Comparison of ENCODE assay signal across 11 mouse cellular contexts in genomic region chr2:77176413-77176812, GRCm38 (mm10). TPM values are rescaled to one million over a fixed set of nuclear protein-coding genes. Genes with fewer than 3 reads are reported as not detected.
DNase-seq lines count a peak whose midpoint lies in the region; ATAC-seq and TF ChIP-seq lines count a peak whose summit lies in the region.
"Had no signal": no experiment of that assay in that cellular context is flagged by ENCODE, and none has a peak within 500 bp of the region (broad histone marks: within the 10 kb centered on the region; RNA-seq: fewer than 3 reads in every experiment).

No protein-coding gene starts in this region.

- no peaks in the 10 kb centered on the region for H3K27me3 ChIP-seq in forebrain, embryonic 14.5 days (replicated peaks; ENCODE audit: control insufficient read depth, insufficient read depth, low read length)
- no peaks in the 10 kb centered on the region for H3K27me3 ChIP-seq in forebrain, embryonic 15.5 days
- H3K27me3 ChIP-seq in E14TG2a.4 (ENCODE audit: insufficient read depth, low read length): peaks cover 10% of the 10 kb centered on the region
- H3K27me3 ChIP-seq in liver, embryonic 14.5 days (ENCODE audit: control insufficient read depth, insufficient read depth, low read length): no peaks in the 10 kb centered on the region
- H3K27me3 ChIP-seq: limb, embryonic 13.5 days had no signal

- no peak overlapping the region for H3K27ac ChIP-seq in forebrain, embryonic 14.5 days (ENCODE audit: low read depth, low read length)
- no peak overlapping the region for H3K27ac ChIP-seq in forebrain, embryonic 15.5 days (replicated peaks)
- H3K27ac ChIP-seq in liver, embryonic 14.5 days: peak overlapping the region; percentile 74
- H3K27ac ChIP-seq: limb, embryonic 13.5 days had no signal

- H3K9me3 ChIP-seq in forebrain, embryonic 14.5 days (replicated peaks; ENCODE audit: control insufficient read depth, low read length): 0 out of 2 replicates have a peak, but pooled peaks cover 4% of the 10 kb centered on the region
- H3K9me3 ChIP-seq in forebrain, embryonic 15.5 days: no peaks in the 10 kb centered on the region
- peaks cover 7% of the 10 kb centered on the region; the same call in 1 of the 2 replicates for H3K9me3 ChIP-seq in E14TG2a.4 (ENCODE audit: low read length)
- no peaks in the 10 kb centered on the region for H3K9me3 ChIP-seq in liver, embryonic 14.5 days (ENCODE audit: control insufficient read depth, low read length)
- H3K9me3 ChIP-seq: limb, embryonic 13.5 days had no signal

- H3K4me1 ChIP-seq in forebrain, embryonic 14.5 days (ENCODE audit: control insufficient read depth, insufficient read depth, low read length): peaks cover 11% of the 10 kb centered on the region; the same call in 1 of the 2 replicates
- peaks cover 16% of the 10 kb centered on the region for H3K4me1 ChIP-seq in forebrain, embryonic 15.5 days
- peaks cover 50% of the 10 kb centered on the region for H3K4me1 ChIP-seq in E14TG2a.4 (replicated peaks; ENCODE audit: low read depth, low read length)
- peaks cover 24 to 42% of the 10 kb centered on the region in 2 experiments for H3K4me1 ChIP-seq in liver, embryonic 14.5 days (replicated peaks; ENCODE audit: control insufficient read depth in 2 of 2, insufficient read depth in 2 of 2, low read length in 1 of 2)

- H3K9ac ChIP-seq in forebrain, embryonic 14.5 days (ENCODE audit: low read length): no peak overlapping the region
- no peak overlapping the region for H3K9ac ChIP-seq in forebrain, embryonic 15.5 days (replicated peaks)
- H3K9ac ChIP-seq in liver, embryonic 14.5 days (replicated peaks): peak overlapping the region; percentile 50
- H3K9ac ChIP-seq: limb, embryonic 13.5 days had no signal

- H3K4me3 ChIP-seq in forebrain, embryonic 14.5 days (ENCODE audit: low read depth, low read length): no peak overlapping the region
- H3K4me3 ChIP-seq in forebrain, embryonic 15.5 days: no peak overlapping the region
- peak overlapping the region; percentile 35 for H3K4me3 ChIP-seq in E14TG2a.4 (replicated peaks; ENCODE audit: low read length)
- peak overlapping the region in 1 of 2 experiments; percentile 10; a peak in 2 of 4 replicates for H3K4me3 ChIP-seq in liver, embryonic 14.5 days (ENCODE audit: insufficient read depth in 1 of 2, low read depth in 2 of 2, low read length in 2 of 2)
- H3K4me3 ChIP-seq: limb, embryonic 13.5 days had no signal

- ATAC-seq in forebrain, embryonic 14.5 days: no peak
- ATAC-seq in forebrain, embryonic 15.5 days (replicated peaks): no peak; the same call in 1 of the 2 replicates
- ATAC-seq in erythroid progenitor cell, adult 5-6 weeks (replicated peaks; ENCODE audit: low FRiP score, poor library complexity, severe bottlenecking): peak; percentile 84
- ATAC-seq in liver, embryonic 14.5 days (ENCODE audit: insufficient read depth): peak; percentile 79
- ATAC-seq in frontal cortex, adult (ENCODE audit: low TSS enrichment): no peak

- 71% methylated on average over 10 of the region's 10 CpGs for WGBS in forebrain, embryonic 14.5 days
- 72% methylated on average over 10 of the region's 10 CpGs for WGBS in forebrain, embryonic 15.5 days
- 13% methylated on average over 10 of the region's 10 CpGs for WGBS in liver, embryonic 14.5 days (ENCODE audit: insufficient replicate concordance)

- DNase-seq in forebrain, embryonic 14.5 days (ENCODE audit: low spot score): peak; percentile 9
- peak; percentile 65 to 78 (median 76) for DNase-seq in liver, embryonic 14.5 days (ENCODE audit: low read depth in 3 of 3, low spot score in 3 of 3)
- no peak for DNase-seq in cerebellum, adult 11 months
- no peak for DNase-seq in urinary bladder, postnatal 25 days (ENCODE audit: low spot score)
- DNase-seq: B cell, adult 2 months; gastrocnemius, postnatal 36 days had no signal

- no peak overlapping the region for H3K4me2 ChIP-seq in forebrain, embryonic 14.5 days (ENCODE audit: low read length)
- no peak overlapping the region for H3K4me2 ChIP-seq in forebrain, embryonic 15.5 days (replicated peaks)
- H3K4me2 ChIP-seq in liver, embryonic 14.5 days (ENCODE audit: low read depth): peak overlapping the region; percentile 58
- H3K4me2 ChIP-seq: limb, embryonic 13.5 days had no signal

- no peak for TF ChIP-seq CTCF in E14TG2a.4 (conservative IDR thresholded peaks at IDR 0.05; ENCODE audit: low read length)
- TF ChIP-seq CTCF in liver, embryonic 14.5 days (IDR thresholded peaks at IDR 0.05; ENCODE audit: low read depth): no peak

- no peaks in the 10 kb centered on the region for H3K36me3 ChIP-seq in forebrain, embryonic 14.5 days (ENCODE audit: control insufficient read depth, insufficient read depth, low read length)
- H3K36me3 ChIP-seq in forebrain, embryonic 15.5 days: no peaks in the 10 kb centered on the region
- no peaks in the 10 kb centered on the region for H3K36me3 ChIP-seq in E14TG2a.4 (ENCODE audit: insufficient read depth, low read length)
- H3K36me3 ChIP-seq in liver, embryonic 14.5 days (replicated peaks; ENCODE audit: control insufficient read depth, insufficient read depth, low read depth): no peaks in the 10 kb centered on the region

- peak; percentile 68 for TF ChIP-seq EP300 in liver, embryonic 14.5 days (IDR thresholded peaks at IDR 0.05; ENCODE audit: low read depth)

RNA-seq across cellular contexts. Expression of gene Ccdc141, which starts 6.0 kb away (rescaled TPM):
- 4.3 and 5.1 TPM in 2 replicates for polyA plus RNA-seq in forebrain, embryonic 14.5 days (2014; fragmentation: Nextera tagmentation; extraction: Ambion mirVana)
- 5.2 and 8.2 TPM in 2 replicates for polyA plus RNA-seq in forebrain, embryonic 15.5 days (2015; fragmentation: Nextera tagmentation; extraction: Ambion mirVana)
- 2.2 and 2.9 TPM in 2 replicates for total RNA-seq in erythroid progenitor cell, adult 5-6 weeks (2015; ENCODE audit: low replicate concordance)
- total RNA-seq in erythroid progenitor cell, adult 5-6 weeks (2017; ENCODE audit: low replicate concordance): 0.45 and 4.2 TPM in 2 replicates
- 0.26 and 0.29 TPM in 2 replicates for polyA plus RNA-seq in liver, embryonic 14.5 days (2012; rRNA removed)
- polyA plus RNA-seq in liver, embryonic 14.5 days (2014; fragmentation: Nextera tagmentation; extraction: Ambion mirVana): 0.37 and 0.58 TPM in 2 replicates

Comparison
In these comparisons a context has a peak if more than half of its experiments do, and no peak if none do; other contexts are left out.
1. ATAC-seq: peak in erythroid progenitor cell, adult 5-6 weeks (single experiment) and liver, embryonic 14.5 days (single experiment); none in forebrain, embryonic 14.5 days (single experiment), forebrain, embryonic 15.5 days (single experiment) and frontal cortex, adult (single experiment).
2. DNase-seq: peak in forebrain, embryonic 14.5 days (single experiment) and liver, embryonic 14.5 days (3 of 3); none in cerebellum, adult 11 months (single experiment) and urinary bladder, postnatal 25 days (single experiment).